Mouse (Mus musculus): ENCODE measurements at regions not wholly inside any gene's neighbourhood (a gene's known extent, or its start where the extent isn't known, plus 50 kb on each side); places are given as distances from the start of the nearest gene placed in this dataset.

DNA sequence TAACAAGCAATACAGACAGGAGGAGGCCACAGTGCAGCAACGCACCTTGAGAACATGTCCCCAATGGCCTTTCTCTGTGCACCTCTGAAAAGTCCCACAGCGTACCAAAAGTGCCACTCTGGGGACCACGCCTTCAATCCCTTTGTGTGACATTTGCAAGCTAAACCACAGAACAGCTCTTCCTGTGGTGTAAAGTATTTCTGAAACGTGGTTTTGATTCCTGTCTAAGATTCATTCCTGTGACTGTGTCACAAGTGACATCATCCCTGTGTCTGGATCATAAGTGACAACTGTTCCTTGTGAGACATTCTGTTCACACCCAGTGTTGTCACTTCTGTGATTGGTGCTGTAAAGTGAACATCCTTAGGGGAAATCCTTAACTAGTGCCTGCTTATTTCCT lies 251.6 kb upstream of the Bmper start:
- TF ChIP-seq CTCF (conservative IDR thresholded peaks at IDR 0.05; ENCODE audit: insufficient read depth, insufficient read length, low read depth, low read length): no peak
- no peak for TF ChIP-seq POLR2A (IDR thresholded peaks at IDR 0.05; ENCODE audit: low read depth, low read length)

All from kidney, adult 2 months (tissue).